Mouse (Mus musculus) NIH3T3 (cell line): Measurements from ENCODE around the gene Utp20.
"Not testable (repeated sequence)": the region's sequence is repeated elsewhere in the genome, so short reads cannot be mapped to it uniquely, and the experiment has no call there.

Source experiments
- DNase-seq: peaks from one replicate; pipeline ENCODE4 v3.0.0-alpha.2; 2012; ENCODE audit warnings: low read depth

Utp20 gene

GRCm38 (mm10) chr10:88783941-88784340, 42.7 kb downstream of the Utp20 start:
- DNase-seq, result no peak

DNA sequence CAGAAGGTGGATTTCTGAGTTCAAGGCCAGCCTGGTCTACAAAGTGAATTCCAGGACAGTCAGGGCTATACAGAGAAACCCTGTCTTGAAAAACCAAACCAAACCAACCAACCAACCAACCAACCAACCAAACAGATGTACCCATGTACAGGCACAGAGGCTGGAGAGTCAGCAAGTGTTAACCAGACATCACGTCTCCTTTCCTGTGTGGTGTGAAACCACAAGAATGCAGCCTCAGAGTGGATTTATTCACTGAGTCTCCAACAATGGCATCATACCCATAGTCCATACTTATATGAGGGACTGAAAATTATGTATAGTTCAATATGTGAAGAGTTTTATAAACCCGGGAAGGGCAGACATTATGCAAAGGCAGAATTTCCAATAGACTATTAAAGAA, 43.5 kb downstream of the Utp20 start:
- DNase-seq, result peak; percentile 40

DNA sequence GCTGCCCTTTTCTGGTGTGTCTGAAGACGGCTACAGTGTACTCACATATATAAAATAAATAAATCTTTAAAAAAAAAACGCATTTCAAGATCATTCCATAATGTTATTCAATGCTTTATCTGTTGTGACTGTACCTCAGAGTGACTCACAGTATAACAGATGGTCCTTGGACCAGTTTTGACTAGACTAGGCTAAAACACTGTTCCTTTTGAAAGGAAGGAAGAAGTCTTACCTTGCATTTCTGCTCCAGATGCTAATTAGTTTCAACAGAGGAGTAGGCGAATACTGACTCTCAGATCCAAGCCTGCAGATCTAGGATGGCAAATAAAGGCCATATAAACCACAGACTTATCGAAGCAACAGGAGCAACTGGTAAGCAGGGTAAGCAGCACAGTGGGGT, 45.9 kb downstream of the Utp20 start:
- peak; percentile 22 for DNase-seq

DNA sequence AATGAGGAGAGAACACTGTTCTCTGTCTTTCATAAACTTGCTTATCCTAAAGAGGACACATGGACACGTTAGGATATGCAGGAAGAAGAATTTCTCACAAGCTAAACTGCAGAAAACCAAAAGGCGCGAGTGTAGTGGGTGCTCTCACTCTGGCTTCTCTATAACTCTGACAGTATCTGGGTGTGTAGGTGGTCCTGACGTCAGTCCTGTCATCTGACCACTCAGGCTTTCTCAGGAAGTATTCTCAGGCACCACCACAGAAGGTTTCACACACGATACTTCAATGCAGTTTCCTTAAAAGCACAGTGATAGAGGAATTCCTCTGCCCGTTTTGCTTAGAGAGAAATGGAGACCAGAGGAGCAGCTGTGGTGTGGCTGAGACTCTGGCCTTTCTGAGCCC, 50.4 kb downstream of the Utp20 start:
- DNase-seq, result no peak

DNA sequence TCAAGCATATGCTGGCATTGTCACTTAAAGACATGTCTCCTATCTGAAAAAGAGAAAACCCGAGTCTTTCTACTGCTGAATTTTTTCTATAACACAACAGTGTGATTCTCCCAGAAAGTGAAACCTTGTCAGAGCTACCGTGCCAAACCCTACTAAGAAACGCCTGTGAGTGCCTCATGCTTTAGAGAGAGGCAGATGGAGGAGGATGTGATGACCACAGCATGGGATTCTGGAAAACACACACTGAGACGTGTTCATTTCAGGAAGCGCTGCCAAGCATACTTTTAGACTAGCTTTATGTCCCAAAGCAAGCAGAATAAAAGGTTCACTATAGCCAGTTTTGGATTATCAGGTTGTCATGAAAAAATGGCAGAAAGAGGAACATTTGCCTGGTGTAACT, 53.6 kb downstream of the Utp20 start:
- DNase-seq, result not testable (repeated sequence)

- DNase-seq, result no peak
Measured at GRCm38 (mm10) chr10:88769676-88770075, 56.9 kb downstream of the Utp20 start.

- no peak for DNase-seq
Measured at GRCm38 (mm10) chr10:88768961-88769360, 57.6 kb downstream of the Utp20 start.

DNA sequence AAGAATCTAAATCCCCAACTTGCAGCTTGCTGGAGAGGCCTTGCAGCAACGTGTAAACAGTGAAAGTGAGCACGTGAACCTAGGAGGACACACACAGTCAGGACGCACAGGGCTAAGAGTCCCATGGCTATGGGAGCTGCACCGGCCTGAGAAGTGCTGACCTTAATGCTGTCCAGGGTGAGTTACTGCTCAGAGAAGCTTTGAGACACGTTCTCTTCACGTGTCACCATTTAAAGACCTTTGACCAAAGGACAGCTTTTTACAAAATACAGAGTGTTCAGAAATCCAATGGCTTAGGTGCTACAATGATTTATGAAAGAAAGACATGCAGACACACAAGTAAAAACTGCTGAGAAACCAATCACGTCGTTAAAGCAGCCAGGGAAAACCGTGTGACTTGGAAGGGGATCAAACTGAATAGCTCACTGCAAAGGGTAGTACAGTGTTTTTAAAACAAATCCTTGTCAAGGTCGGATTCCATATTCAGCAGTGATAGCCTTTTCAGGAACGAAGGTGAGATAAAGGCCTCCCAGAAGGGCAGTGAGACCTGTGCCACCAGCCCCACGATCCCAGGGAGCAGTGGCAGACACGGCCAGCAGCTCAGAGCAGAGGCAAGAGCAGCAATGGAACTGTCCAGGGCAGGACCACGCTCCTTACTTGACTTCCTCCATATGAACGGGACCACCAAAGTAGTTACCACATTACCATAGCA, 61.0 kb downstream of the Utp20 start:
- no peak for DNase-seq

DNA sequence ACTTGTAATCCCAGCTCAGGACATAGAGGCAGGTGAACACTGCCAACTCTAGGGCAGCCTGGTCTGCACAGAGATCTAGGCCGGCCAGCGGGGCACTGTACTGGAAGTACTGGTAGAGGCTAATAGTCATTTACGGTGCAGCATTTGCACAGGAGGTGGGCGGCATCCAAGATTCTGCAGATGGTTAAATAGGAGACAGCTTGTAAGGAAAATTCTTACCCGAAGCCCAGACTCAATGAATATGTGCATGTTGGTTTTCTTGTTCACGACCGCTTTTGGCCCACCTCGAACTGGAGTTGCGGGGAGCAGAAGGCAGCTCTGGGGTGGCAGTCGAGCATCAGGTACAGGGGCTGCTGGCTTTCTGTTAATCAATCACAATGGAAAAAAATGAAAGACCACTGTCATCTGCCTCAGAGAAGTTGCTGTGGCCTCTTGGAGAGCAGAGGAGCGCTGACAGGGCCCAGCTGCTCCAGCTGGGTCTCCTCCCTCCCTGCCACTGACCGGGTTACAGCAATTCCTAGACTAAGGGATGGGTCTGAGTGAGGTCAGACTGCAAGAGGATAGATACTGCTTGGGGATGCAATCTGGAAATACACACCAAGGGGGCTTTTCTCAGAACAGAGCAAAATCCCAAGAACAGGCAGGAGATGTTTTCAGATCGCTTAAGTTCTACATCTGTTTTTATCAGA, 64.9 kb downstream of the Utp20 start:
- DNase-seq, result no peak

- DNase-seq, result no peak
Measured at GRCm38 (mm10) chr10:88741426-88741825, 85.2 kb downstream of the Utp20 start.

- DNase-seq, result no peak
Measured at GRCm38 (mm10) chr10:88740781-88741180, 85.8 kb downstream of the Utp20 start.

DNA sequence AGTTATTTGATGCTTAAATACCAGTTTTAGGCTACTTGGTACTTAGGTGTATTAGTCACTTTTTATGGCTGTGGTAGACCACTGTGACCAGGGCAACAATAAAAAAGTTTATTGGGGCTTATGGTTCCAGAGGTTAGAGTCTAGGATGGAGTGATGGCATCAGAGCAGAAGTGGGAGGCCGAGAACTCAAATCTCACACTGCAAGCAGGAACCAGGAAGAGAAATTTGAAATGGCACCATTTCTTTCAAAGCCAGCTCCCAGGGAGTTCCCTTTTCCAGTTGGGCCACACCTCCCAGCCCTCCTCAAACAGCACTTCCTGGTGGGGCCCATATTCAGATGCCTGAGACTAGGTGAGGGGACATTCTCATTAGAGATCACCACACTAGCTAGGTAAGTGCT, 86.8 kb downstream of the Utp20 start:
- no peak for DNase-seq

- DNase-seq, result not testable (repeated sequence)
Measured at GRCm38 (mm10) chr10:88739074-88739473, 87.5 kb downstream of the Utp20 start.

- peak; percentile 55 for DNase-seq
Measured at GRCm38 (mm10) chr10:88732309-88732622, 94.3 kb downstream of the Utp20 start.

GRCm38 (mm10) chr10:88731496-88732308, 94.9 kb downstream of the Utp20 start:
- DNase-seq, result no peak

GRCm38 (mm10) chr10:88730571-88731495, 95.8 kb downstream of the Utp20 start, which contains the start of gene Arl1:
Arl1 (plus strand) TSS chr10:88730858.
- peak; percentile 97 for DNase-seq

DNA sequence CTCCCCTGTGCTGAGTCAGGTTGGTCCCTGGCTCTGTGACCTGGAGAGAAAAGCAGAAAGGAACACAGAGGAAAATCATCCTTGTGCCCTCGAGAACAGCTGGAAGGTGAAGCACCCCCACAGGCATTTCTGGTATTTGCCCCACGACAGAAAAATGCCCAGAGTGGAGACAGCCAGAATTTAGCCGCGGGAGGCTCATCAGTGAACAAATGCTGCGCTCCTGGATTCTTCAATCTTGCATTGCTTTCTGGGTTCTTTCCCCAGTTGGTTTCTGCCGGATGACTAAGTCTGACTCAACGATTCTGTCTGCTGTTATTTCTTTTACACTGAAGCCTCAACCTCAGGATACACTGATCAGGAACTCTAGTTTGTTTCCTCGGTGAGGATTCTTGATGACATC, 98.4 kb downstream of the Utp20 start:
- DNase-seq, result peak; percentile 71

DNA sequence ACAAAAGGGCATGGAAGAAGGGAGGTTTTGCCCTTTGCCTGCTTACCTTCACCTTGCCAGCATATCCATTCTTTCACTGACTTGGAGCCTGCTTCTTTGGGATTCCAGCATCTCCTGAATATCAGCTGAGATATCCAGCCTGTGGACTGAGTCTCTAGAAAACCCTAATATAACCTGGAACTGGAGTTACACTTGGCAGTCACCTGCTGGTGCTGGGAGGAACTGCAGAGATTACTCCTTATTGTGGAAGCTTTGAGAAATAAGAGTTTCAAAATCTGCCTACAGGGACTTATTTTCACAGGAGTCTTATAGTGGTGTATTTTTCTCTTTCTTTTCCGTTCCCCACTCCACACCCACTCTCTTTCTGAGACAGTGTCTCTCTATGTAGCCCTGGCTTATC, 99.5 kb downstream of the Utp20 start:
- DNase-seq, result peak; percentile 90

DNA sequence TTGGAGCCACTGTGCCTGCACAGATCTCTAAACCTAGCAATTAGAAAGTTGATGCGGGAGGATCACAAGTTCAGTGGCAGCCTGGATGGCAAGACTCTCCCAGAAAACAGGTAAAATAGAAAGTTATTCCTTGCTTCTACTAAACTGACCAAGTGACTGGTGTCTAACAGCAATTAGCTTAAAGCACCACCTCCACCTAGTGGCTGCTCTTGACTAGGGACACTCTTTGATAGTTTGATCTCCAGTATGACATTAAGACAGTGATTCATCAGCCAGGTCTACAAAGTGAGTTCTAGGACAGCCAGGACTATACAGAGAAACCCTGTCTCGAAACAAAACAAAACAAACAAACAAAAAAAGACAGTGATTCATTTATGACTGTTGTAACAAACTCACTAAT, 101.3 kb downstream of the Utp20 start:
- peak; percentile 75 for DNase-seq

- DNase-seq, result peak; percentile 36
Measured at GRCm38 (mm10) chr10:88719618-88720017, 107.0 kb downstream of the Utp20 start.

DNA sequence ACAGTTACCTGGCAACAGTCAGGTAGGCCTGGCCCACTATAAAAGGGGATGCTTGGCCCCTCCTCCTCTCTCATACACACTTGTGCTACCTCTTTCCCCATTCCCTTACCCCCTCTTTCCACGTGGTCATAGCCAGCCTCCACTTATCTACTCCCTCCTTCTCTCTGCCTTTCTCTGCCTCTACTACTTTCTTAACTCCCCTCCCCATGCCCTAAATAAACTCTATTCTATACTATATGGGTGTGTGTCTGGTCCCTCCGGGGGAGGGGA, 108.9 kb downstream of the Utp20 start:
- no peak for DNase-seq
